Mouse (Mus musculus) midbrain, embryonic 13.5 days (tissue): ENCODE data around the gene Cacna1a. TPM values are rescaled to one million over a fixed set of nuclear protein-coding genes. Genes with fewer than 3 reads are reported as not detected.
A peak's percentile ranks its signal among the peaks of the same experiment; 100 is the strongest.

Experiments
- ATAC-seq: fragments of 200-750 bp; cut with Nextera tagmentation; 2 replicates; pipeline ENCODE4 v1.8.0; 2017; ENCODE audit warnings: mild to moderate bottlenecking, moderate TSS enrichment, moderate library complexity
- H3K27ac ChIP-seq: fragments of 300-500 bp; sonication (generic); 2 replicates; pipeline ENCODE4 v1.5.1; 2015; ENCODE audit warnings: inconsistent platforms, mild to moderate bottlenecking, moderate library complexity
- H3K27me3 ChIP-seq: fragments of 300-500 bp; sonication (generic); 2 replicates; pipeline ENCODE4 v1.6.1; 2015; ENCODE audit warnings: mild to moderate bottlenecking, inconsistent platforms
- H3K36me3 ChIP-seq: fragments of 300-500 bp; sonication (generic); 2 replicates; pipeline ENCODE4 v1.6.1; 2015; ENCODE audit warnings: mild to moderate bottlenecking, inconsistent platforms
- H3K4me1 ChIP-seq: fragments of 300-500 bp; sonication (generic); replicated peaks from 2 replicates; pipeline ENCODE4 v1.6.1; 2015; ENCODE audit warnings: inconsistent platforms
- H3K4me2 ChIP-seq: fragments of 300-500 bp; sonication (generic); replicated peaks from 2 replicates; pipeline ENCODE4 v1.6.1; 2015; ENCODE audit warnings: moderate library complexity, mild to moderate bottlenecking, inconsistent platforms
- H3K4me3 ChIP-seq: fragments of 300-500 bp; sonication (generic); replicated peaks from 2 replicates; pipeline ENCODE4 v1.5.1; 2015; ENCODE audit warnings: mild to moderate bottlenecking, inconsistent platforms
- H3K9ac ChIP-seq: fragments of 300-500 bp; sonication (generic); replicated peaks from 2 replicates; pipeline ENCODE4 v1.6.1; 2015; ENCODE audit warnings: mild to moderate bottlenecking, inconsistent platforms
- H3K9me3 ChIP-seq: fragments of 300-500 bp; sonication (generic); 2 replicates; pipeline ENCODE4 v1.6.1; 2016; ENCODE audit warnings: mild to moderate bottlenecking, inconsistent platforms
- WGBS: fragments of 180-500 bp; shearing (Covaris S2); methylation state at CpG from one replicate; pipeline ENCODE4 v1.1.7; 2015; 5-methylcytosine and 5-hydroxymethylcytosine counted together
- polyA plus RNA-seq: library from polyadenylated mRNA; unstranded; fragments of >200 nt; fragmentation: Nextera tagmentation; extraction: Ambion mirVana; gene quantifications from 2 replicates; pipeline ENCODE4 v1.2.1, GENCODE M21; 2015

The Cacna1a gene
- polyA plus RNA-seq, 1 experiment from 2014 or later, result 19.0 TPM

DNA sequence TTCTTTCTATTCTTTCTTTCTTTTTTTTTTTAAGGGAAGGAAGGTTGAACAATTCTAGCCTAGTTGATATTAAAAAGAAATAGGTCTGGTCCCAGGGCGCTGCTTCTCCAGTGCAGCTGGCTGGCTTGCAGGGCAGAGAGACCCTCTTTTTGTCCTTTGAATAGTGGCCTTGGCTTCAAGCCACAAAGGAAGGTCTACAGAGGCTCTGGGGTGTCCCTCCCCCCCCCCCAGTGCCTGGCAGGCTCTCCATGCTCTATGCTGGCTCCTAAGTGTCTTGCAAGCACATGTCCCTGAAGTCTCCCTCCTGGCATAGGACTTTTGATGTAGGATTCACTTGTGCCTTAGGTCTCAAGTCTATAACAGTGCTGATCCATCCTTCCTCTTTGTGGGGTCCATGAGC, 23.0 kb upstream of the Cacna1a start:
- Histone ChIP-seq H3K4me1 (no peaks in the 10 kb centered on the region), H3K27me3 (peaks cover 5% of the 10 kb centered on the region; the same call in 1 of the 2 replicates), H3K9me3 (no peaks in the 10 kb centered on the region), H3K4me2 (no peak overlapping the region), H3K36me3 (no peaks in the 10 kb centered on the region), H3K27ac (no peak overlapping the region), H3K4me3 (no peak overlapping the region), H3K9ac (no peak overlapping the region)
- ATAC-seq, result no peak
- WGBS, result 80% methylated on average over 1 of the region's 1 CpGs

DNA sequence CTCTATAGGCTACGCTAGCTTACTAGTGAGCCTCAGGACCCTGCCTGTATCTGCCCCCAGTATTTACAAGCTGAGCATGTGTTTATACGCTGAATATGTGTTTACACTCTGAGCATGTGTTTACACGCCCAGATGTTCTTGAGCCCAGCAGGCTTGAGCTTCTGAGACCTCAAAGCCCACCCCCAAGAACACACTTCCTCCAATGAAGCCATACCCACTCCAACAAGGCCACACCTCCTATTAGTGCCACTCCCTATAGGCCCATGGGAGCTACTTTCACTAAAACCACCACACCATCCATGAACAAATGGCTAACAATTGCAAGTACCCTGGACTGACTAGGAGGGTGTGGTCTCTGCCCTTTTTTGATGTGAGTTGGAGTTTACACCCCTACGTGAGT, 17.3 kb upstream of the Cacna1a start:
- WGBS, result 76% methylated on average over 4 of the region's 4 CpGs
- H3K4me1 ChIP-seq, result no peaks in the 10 kb centered on the region
- no peak overlapping the region for H3K4me3 ChIP-seq
- no peak overlapping the region for H3K4me2 ChIP-seq
- H3K36me3 ChIP-seq, result no peaks in the 10 kb centered on the region
- no peak overlapping the region for H3K9ac ChIP-seq
- no peak for ATAC-seq
- H3K27ac ChIP-seq, result no peak overlapping the region
- no peaks in the 10 kb centered on the region for H3K27me3 ChIP-seq
- H3K9me3 ChIP-seq, result no peaks in the 10 kb centered on the region

DNA sequence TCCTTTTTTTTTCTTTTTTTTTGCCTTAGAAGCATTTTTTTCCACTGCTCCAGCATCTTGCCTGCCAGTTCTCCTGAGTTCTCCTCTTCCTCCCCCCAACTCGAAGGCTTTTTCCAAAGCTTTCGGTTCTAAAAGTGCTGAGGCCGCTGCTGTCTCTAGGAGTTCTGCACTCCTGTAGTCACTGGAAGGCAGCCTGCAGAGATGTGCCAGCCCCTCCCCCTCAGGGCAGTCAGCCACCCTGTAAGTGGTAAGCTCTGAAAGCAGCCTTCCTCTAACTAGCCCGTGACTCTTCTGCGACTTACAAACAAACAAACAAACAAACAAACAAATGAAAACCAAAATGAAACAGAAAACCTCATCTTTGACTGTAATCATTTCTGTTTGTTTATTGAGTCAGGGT, 13.2 kb upstream of the Cacna1a start:
- WGBS, result 38% methylated on average over 5 of the region's 5 CpGs
- no peak for ATAC-seq

DNA sequence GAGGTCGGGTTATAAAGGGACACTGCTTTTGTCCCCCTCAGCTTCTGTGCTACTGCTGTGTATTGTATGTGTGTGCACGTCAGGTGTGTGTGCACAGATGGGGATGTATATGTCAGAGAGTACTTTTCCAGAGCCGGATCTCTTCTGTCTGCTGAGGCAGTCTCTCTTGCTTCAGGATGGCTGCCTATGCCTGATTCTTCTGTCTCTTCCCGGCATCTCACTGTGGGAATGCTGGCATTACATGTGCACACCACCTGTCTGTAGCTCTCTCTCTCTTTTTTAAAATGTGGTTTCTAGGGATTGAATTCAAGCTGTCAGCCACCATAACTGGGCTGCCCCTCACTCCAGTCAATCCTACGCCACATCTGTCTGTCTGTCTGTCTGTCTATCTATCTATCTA, 12.4 kb upstream of the Cacna1a start:
- Histone ChIP-seq H3K27ac (no peak overlapping the region), H3K9ac (no peak overlapping the region), H3K4me2 (no peak overlapping the region), H3K4me1 (no peaks in the 10 kb centered on the region), H3K36me3 (no peaks in the 10 kb centered on the region), H3K27me3 (no peaks in the 10 kb centered on the region), H3K9me3 (no peaks in the 10 kb centered on the region), H3K4me3 (no peak overlapping the region)
- WGBS, result 90% methylated on average over 5 of the region's 5 CpGs
- no peak for ATAC-seq

More for the DNA sequence above, 13.2 kb upstream of the Cacna1a start:
- no peaks in the 10 kb centered on the region for H3K9me3 ChIP-seq
- no peaks in the 10 kb centered on the region for H3K4me1 ChIP-seq
- no peak overlapping the region for H3K4me3 ChIP-seq
- H3K36me3 ChIP-seq, result no peaks in the 10 kb centered on the region
- peak overlapping the region; percentile 36; the same call in 1 of the 2 replicates for H3K9ac ChIP-seq
- no peaks in the 10 kb centered on the region for H3K27me3 ChIP-seq
- H3K4me2 ChIP-seq, result no peak overlapping the region
- no peak overlapping the region for H3K27ac ChIP-seq

DNA sequence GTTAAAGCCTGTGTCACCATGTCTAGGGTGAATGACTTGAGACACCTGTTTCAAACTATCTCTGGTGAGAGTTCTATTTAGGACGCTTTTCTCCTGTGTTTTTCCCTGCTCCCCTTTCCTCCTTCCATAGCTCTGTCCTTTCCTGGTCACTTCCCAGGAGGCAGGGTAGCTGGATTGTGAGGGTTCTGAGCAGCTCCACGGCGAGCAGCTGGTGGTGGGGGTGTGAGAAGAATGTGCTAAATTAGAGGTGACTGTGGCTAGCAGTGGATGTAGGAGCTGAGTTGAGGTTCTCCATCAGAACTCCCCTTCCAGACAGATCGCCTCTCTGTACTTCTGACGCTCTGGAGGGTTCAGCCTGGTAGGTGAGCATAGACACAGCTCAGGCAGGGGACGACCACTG, 11.7 kb upstream of the Cacna1a start:
- ATAC-seq, result no peak
- Histone ChIP-seq H3K9ac (no peak overlapping the region), H3K4me2 (no peak overlapping the region), H3K27me3 (no peaks in the 10 kb centered on the region), H3K4me3 (no peak overlapping the region), H3K9me3 (no peaks in the 10 kb centered on the region), H3K4me1 (no peaks in the 10 kb centered on the region), H3K36me3 (no peaks in the 10 kb centered on the region), H3K27ac (no peak overlapping the region)
- 79% methylated on average over 6 of the region's 6 CpGs for WGBS

DNA sequence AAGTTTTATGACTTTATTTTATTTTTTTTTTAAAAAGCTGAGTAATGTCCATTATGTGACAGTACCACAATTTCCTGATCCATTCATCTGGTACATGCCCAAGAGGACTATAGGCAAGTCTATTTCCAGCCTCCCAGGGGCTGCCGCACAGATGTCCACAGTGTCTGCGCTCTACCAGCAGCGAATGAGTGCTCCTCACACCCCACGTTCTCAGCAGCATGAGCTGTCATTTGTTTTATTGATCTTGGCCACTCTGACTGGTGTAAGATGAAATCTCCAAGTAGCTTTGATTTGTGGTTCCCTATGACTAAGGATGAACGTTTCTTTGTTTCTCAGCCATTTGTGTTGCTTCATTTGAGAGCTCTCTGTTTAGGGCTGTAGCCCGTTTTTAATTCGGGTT, 6.6 kb upstream of the Cacna1a start:
- Histone ChIP-seq H3K4me3 (no peak overlapping the region), H3K36me3 (no peaks in the 10 kb centered on the region), H3K4me2 (no peak overlapping the region), H3K27me3 (no peaks in the 10 kb centered on the region), H3K9me3 (no peaks in the 10 kb centered on the region), H3K4me1 (no peaks in the 10 kb centered on the region), H3K9ac (no peak overlapping the region), H3K27ac (no peak overlapping the region)
- ATAC-seq, result no peak
- 87% methylated on average over 7 of the region's 7 CpGs for WGBS

DNA sequence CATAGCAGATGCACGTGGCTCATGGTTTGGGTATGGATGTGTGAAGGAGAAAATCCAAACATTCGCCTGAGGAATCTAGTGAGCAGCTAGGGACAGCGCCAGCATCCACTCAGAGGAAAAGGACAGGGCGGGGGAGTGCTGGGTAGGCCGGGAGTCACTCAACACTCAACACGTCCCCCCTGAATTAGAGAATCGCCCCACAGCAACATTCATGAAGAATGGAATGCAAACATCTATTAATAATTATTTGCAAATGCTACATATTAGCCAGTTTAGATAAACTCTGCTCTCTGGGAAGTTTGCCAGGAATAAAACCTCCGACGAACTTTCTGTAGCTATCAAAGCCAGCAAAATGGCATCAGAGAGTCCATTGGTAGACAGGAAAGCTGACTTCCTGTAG, 533 bp downstream of the Cacna1a start:
- 88% methylated on average over 9 of the region's 9 CpGs for WGBS
- no peak for ATAC-seq
- H3K27ac ChIP-seq, result no peak overlapping the region

DNA sequence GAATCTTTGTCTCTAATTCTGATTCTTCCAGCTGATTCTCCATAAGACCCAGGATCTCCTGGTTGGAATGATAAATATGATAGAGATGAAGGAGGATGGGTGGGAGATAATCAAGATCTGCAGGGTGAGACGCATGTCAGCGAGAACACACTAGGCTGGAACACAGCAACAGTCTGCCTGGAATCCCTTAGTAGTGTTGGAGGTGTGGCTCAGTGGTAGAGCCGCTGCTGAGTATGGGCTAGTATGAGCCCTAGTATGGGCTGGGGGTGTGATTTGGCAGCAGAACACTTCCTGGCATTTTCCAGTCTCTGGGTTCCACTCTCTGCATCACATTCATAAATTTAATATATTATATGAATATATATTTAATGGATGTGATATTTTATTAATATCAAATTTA, 933 bp downstream of the Cacna1a start:
- Histone ChIP-seq H3K9ac (no peak overlapping the region), H3K27me3 (no peaks in the 10 kb centered on the region), H3K4me2 (no peak overlapping the region), H3K4me3 (no peak overlapping the region), H3K4me1 (no peaks in the 10 kb centered on the region), H3K36me3 (no peaks in the 10 kb centered on the region), H3K9me3 (no peaks in the 10 kb centered on the region), H3K27ac (no peak overlapping the region)
- ATAC-seq, result no peak
- 89% methylated on average over 3 of the region's 3 CpGs for WGBS

More for the DNA sequence above, 533 bp downstream of the Cacna1a start:
- H3K9me3 ChIP-seq, result no peaks in the 10 kb centered on the region
- no peak overlapping the region for H3K4me2 ChIP-seq
- no peaks in the 10 kb centered on the region for H3K27me3 ChIP-seq
- H3K9ac ChIP-seq, result no peak overlapping the region
- H3K36me3 ChIP-seq, result no peaks in the 10 kb centered on the region
- no peak overlapping the region for H3K4me3 ChIP-seq
- H3K4me1 ChIP-seq, result no peaks in the 10 kb centered on the region

DNA sequence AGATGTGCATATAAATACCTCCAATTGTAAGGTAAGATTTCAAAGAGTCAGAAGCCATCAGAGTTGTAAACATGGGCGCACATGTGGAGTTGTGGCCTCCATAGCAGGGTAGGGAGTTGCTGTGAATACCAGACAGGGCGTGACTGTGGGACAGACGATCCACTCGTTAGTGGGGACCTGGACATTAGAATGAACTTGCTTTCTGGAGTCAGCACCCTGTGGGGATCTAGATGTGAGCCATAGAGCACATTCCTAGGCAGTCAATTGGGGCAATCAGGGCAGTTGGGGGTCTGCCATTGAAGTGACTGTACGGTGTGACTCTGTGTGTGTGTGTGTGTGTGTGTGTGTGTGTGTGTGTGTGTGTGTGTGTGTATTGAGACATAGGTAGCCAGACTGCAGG, 3.4 kb downstream of the Cacna1a start:
- 90% methylated on average over 5 of the region's 5 CpGs for WGBS
- Histone ChIP-seq H3K4me1 (no peaks in the 10 kb centered on the region), H3K9ac (no peak overlapping the region), H3K9me3 (no peaks in the 10 kb centered on the region), H3K4me2 (no peak overlapping the region), H3K27me3 (no peaks in the 10 kb centered on the region), H3K27ac (no peak overlapping the region), H3K4me3 (no peak overlapping the region), H3K36me3 (no peaks in the 10 kb centered on the region)
- ATAC-seq, result no peak

DNA sequence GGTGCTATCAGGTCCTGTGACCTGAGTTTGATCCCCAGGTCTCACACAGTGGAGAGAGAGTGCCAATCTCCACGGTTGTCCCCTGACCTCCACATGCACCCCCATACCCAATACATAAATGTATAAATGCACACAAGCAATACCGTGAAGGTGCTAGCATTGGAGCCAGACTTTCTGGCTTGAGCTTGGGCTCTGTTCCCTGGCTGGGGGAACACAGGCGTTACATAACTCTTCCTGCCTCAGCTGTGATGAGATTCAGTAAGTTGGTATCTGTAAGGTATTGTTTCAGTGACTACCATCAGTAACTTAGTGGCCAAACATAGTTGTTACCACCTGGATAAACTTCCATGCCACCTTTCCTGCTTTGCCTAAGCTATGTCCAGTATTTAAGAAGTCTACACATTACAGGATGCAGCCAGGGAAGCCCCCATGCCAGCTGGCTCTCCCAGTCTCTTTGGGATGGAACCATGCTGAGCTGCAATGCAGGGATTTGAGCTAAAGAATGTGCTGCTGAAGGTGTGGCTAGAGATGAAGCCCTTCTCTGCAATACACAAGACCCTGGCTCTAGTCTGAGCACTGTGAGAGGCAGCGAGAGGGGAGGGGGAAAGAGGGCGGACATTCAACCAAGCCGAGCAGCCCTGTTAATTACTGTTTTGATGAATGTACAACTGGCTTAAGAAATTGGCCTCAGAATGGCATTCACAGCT, 7.7 kb downstream of the Cacna1a start:
- Histone ChIP-seq H3K9ac (no peak overlapping the region), H3K4me1 (no peaks in the 10 kb centered on the region), H3K27ac (no peak overlapping the region), H3K4me2 (no peak overlapping the region), H3K36me3 (no peaks in the 10 kb centered on the region), H3K4me3 (no peak overlapping the region), H3K27me3 (no peaks in the 10 kb centered on the region), H3K9me3 (no peaks in the 10 kb centered on the region)
- no peak for ATAC-seq
- 71% methylated on average over 6 of the region's 6 CpGs for WGBS

DNA sequence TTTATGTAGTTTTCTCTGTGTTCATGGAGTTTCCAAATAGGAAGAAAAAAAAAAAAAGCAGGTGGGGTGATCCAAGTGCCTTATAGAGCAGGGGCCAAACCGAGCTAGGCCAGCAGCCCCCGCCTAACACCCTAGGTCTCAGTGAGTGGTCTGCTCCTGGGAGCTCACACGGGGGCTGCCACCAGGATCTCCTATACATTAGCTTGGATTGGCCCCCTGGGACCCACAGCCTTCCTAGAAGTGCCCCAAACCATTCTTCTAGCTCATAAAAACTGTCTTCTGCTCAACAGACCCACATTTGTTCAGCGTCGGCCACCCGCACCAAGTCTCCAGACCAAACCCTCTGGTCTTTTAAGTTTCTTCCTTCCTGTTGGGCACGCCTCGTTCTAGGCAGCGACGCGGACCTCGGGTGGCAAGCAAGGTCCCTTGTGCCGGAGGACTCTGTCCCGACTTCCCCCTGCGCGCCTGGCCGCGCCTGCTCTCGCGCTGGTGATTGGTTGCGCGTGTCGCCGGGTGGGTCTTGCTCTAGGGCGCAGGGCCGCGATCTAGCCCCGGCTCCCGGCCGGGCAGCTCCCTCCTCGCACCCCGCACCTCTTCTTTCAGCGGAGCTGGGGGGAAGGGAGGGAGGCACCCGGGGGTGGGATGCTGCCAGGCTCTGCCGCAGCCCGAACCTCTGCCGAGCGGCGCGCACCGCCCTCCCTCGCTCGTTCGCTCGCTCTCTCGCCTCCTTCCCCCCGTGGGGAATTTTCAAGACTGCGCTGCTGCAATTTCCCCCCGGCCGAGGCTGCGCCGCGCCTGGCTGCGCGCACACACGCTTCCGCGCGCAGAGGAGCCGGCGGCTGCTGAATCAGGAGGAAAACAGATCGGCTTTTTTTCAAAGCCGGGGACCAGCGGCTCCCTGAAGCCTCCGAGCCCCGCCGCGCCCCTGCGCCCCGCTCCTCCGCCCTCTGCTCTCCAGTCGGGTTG, 25.9 kb downstream of the Cacna1a start:
- WGBS, result 1% methylated on average over 69 of the region's 72 CpGs

DNA sequence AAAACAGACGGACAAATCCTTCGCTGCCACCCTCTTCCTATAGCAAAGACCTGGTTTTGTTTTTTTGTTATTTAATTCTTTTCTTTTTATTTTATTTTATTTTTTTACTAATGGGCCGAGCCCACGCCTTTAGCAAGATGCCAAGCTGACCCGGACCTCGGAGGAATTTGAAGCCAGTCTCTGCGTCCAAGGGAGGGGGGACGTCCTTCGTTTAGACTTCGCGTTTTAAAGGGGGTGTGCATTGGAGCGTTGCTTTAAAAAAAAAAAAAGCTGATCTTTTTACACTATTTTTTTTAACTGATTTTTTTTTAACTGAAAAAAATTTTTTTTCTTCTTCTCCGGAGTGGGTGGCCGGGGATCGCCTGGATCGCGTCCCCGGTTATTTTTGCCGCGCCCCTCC, 26.7 kb downstream of the Cacna1a start:
- Histone ChIP-seq H3K27ac (peak overlapping the region; percentile 84), H3K27me3 (no peaks in the 10 kb centered on the region), H3K36me3 (peaks cover 7% of the 10 kb centered on the region; the same call in 1 of the 2 replicates), H3K4me3 (peak overlapping the region; percentile 79), H3K9ac (peak overlapping the region; percentile 85), H3K9me3 (no peaks in the 10 kb centered on the region), H3K4me1 (peaks cover 29% of the 10 kb centered on the region), H3K4me2 (peak overlapping the region; percentile 81)
- WGBS, result under 1% methylated on average over 19 of the region's 20 CpGs
- no peak for ATAC-seq

More for the DNA sequence above, 25.9 kb downstream of the Cacna1a start:
- peak; percentile 78 for ATAC-seq
- peak overlapping the region; percentile 85 for H3K9ac ChIP-seq
- no peaks in the 10 kb centered on the region for H3K27me3 ChIP-seq
- H3K4me1 ChIP-seq, result peaks cover 29% of the 10 kb centered on the region
- H3K9me3 ChIP-seq, result no peaks in the 10 kb centered on the region
- H3K4me2 ChIP-seq, result peak overlapping the region; percentile 81
- H3K4me3 ChIP-seq, result peak overlapping the region; percentile 79
- H3K27ac ChIP-seq, result peak overlapping the region; percentile 84
- peaks cover 5% of the 10 kb centered on the region; the same call in 1 of the 2 replicates for H3K36me3 ChIP-seq
